Mouse (Mus musculus) layer of hippocampus, adult 11-12 months (tissue): ENCODE measurements around the gene Slk.

Experiments used
- DNase-seq: peaks from one replicate; pipeline ENCODE4 v3.0.0; 2022; ENCODE audit warnings: low spot score

The Slk gene

GRCm38 (mm10) chr19:47653173-47653572, 73.7 kb downstream of the Slk start:
- DNase-seq = no peak

- no peak for DNase-seq
These were observed 75.4 kb downstream of the Slk start for GRCm38 (mm10) chr19:47654896-47655295.

GRCm38 (mm10) chr19:47658914-47659535, 79.5 kb downstream of the Slk start:
- DNase-seq = peak; percentile 58

GRCm38 (mm10) chr19:47659765-47660408, 80.4 kb downstream of the Slk start:
- no peak for DNase-seq

- no peak for DNase-seq
These were observed 88.1 kb downstream of the Slk start for GRCm38 (mm10) chr19:47667601-47668000.

- DNase-seq = no peak
These were observed 88.9 kb downstream of the Slk start for GRCm38 (mm10) chr19:47668399-47668798.

GRCm38 (mm10) chr19:47674419-47674818, 94.9 kb downstream of the Slk start:
- peak; percentile 33 for DNase-seq

- peak; percentile 35 for DNase-seq
These were observed 99.2 kb downstream of the Slk start for GRCm38 (mm10) chr19:47678675-47679074.

GRCm38 (mm10) chr19:47689592-47689991, 110.1 kb downstream of the Slk start:
- no peak for DNase-seq

GRCm38 (mm10) chr19:47691994-47692393, 112.5 kb downstream of the Slk start, which contains the start of gene Col17a1:
Gene Col17a1, minus strand, starts transcription at chr19:47692094.
- DNase-seq = no peak
